Mouse (Mus musculus) embryonic facial prominence, embryonic 14.5 days (tissue): ENCODE measurements around the gene Rfx4. TPM values are rescaled to one million over a fixed set of nuclear protein-coding genes. Genes with fewer than 3 reads are reported as not detected.

Experiments
- ATAC-seq: fragments of 200-750 bp; cut with Nextera tagmentation; 2 replicates; pipeline ENCODE4 v1.8.0; 2017; ENCODE audit warnings: low read depth, moderate number of reproducible peaks, moderate TSS enrichment
- DNase-seq: peaks from one replicate; pipeline ENCODE4 v3.0.0-alpha.2; 2015; ENCODE audit warnings: low spot score
- H3K27ac ChIP-seq: fragments of 300-500 bp; sonication (generic); replicated peaks from 2 replicates; pipeline ENCODE4 v1.5.1; 2014; ENCODE audit warnings: low read depth, mild to moderate bottlenecking, low read length, moderate library complexity
- H3K27me3 ChIP-seq: fragments of 300-500 bp; sonication (generic); replicated peaks from 2 replicates; pipeline ENCODE4 v1.6.1; 2014; ENCODE audit warnings: low read length; ENCODE audit not compliant: control insufficient read depth, insufficient read depth
- H3K36me3 ChIP-seq: fragments of 300-500 bp; sonication (generic); 2 replicates; pipeline ENCODE4 v1.6.1; 2014; ENCODE audit warnings: low read length, mixed read lengths; ENCODE audit not compliant: control insufficient read depth, insufficient read depth
- H3K4me1 ChIP-seq: fragments of 300-500 bp; sonication (generic); 2 replicates; pipeline ENCODE4 v1.6.1; 2014; ENCODE audit warnings: antibody characterized with exemption, low read length; ENCODE audit not compliant: control insufficient read depth, insufficient read depth
- H3K4me2 ChIP-seq: fragments of 300-500 bp; sonication (generic); 2 replicates; pipeline ENCODE4 v1.6.1; 2014; ENCODE audit warnings: low read depth, mild to moderate bottlenecking, low read length, moderate library complexity, mixed read lengths
- H3K4me3 ChIP-seq: fragments of 300-500 bp; sonication (generic); 2 replicates; pipeline ENCODE4 v1.5.1; 2014; ENCODE audit warnings: low read depth, mild to moderate bottlenecking, low read length
- H3K9ac ChIP-seq: fragments of 300-500 bp; sonication (generic); 2 replicates; pipeline ENCODE4 v1.6.1; 2014; ENCODE audit warnings: low read depth, mild to moderate bottlenecking, low read length, moderate library complexity, mixed read lengths
- H3K9me3 ChIP-seq: fragments of 300-500 bp; sonication (generic); 2 replicates; pipeline ENCODE4 v1.6.1; 2016; ENCODE audit warnings: low read length; ENCODE audit not compliant: control insufficient read depth
- WGBS: fragments of 180-500 bp; shearing (Covaris S2); extraction: QIAGEN DNeasy Blood & Tissue Kit; methylation state at CpG from one replicate; pipeline ENCODE4 v1.1.7; 2014; 5-methylcytosine and 5-hydroxymethylcytosine counted together
- polyA plus RNA-seq: library from polyadenylated mRNA; unstranded; fragments of >200 nt; fragmentation: Nextera tagmentation; extraction: Ambion mirVana; gene quantifications from 2 replicates; pipeline ENCODE4 v1.2.1, GENCODE M21; 2014

Gene Rfx4
- polyA plus RNA-seq, 1 experiment from 2014 or later: 0.15 TPM

DNA sequence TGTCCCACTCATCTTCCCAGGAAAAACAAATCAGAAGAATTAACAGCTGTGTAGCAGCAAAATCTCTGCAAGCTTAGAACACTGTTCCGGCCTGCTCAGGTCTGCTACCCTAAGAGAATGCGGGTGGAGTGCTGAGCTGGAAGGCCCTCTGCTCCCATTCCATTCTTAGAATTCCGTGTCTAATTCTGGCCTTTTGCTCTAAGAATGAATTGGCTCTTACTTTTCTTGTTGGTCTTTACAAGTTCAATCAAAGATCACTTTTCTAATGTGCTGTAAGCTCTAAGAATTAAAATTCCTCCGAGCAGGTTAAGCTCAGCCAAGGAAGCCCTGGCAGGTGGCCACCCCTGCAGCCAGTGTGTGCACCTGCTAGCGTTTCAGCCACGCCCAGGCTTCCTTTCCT, 43.3 kb upstream of the Rfx4 start:
- no peaks in the 10 kb centered on the region for H3K27me3 ChIP-seq
- H3K27ac ChIP-seq: no peak overlapping the region
- ATAC-seq (peak; percentile 82), DNase-seq (peak; percentile 66)
- H3K4me3 ChIP-seq: no peak overlapping the region
- peaks cover 11% of the 10 kb centered on the region for H3K4me1 ChIP-seq
- no peak overlapping the region for H3K4me2 ChIP-seq
- H3K9ac ChIP-seq: no peak overlapping the region
- H3K36me3 ChIP-seq: peaks cover 21% of the 10 kb centered on the region; the same call in 1 of the 2 replicates
- H3K9me3 ChIP-seq: no peaks in the 10 kb centered on the region
- 68% methylated on average over 6 of the region's 6 CpGs for WGBS

DNA sequence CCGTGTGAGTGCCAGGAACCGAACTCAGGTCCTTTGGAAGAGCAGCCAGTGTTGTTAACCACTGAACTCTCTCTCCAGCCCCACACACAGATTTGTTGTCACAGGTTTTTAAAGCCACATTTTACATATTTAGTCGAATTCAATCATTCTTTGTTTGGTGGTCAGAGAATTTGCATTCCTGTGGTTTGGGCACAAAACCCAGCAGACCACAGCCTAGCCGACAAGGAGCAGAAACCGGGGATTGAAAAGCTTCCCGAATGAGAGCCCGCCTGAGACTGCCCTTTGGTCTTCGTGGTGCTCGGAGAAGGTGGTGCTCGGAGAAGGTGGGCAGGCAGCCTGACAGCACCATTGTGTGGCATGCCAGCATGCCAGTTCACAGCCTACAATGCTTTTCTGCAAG, 42.8 kb upstream of the Rfx4 start:
- WGBS: 71% methylated on average over 10 of the region's 10 CpGs
- no peak for ATAC-seq
- H3K27me3 ChIP-seq: no peaks in the 10 kb centered on the region
- no peak overlapping the region for H3K9ac ChIP-seq
- H3K9me3 ChIP-seq: no peaks in the 10 kb centered on the region
- peaks cover 11% of the 10 kb centered on the region for H3K4me1 ChIP-seq
- H3K4me3 ChIP-seq: no peak overlapping the region
- peaks cover 21% of the 10 kb centered on the region; the same call in 1 of the 2 replicates for H3K36me3 ChIP-seq
- no peak overlapping the region for H3K27ac ChIP-seq
- no peak overlapping the region for H3K4me2 ChIP-seq
- DNase-seq: peak; percentile 31

DNA sequence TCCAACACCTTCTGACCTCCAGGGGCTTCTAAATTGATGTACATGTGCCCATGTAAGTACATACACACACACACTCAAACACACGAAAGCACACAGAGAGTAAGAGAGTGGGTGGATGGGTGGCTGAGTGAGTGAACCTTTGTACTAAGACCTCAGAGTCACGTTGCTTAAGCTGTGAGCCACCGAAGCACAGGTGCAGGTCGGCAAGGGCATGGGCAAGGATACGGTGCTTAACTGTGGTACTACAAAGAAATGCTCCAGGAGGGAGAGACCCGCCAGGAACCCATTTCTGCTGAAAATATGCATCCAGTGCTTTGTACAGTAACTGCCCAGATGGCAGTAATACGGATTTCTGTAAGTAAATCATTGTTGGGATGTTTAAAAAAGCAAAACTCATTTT, 40.2 kb upstream of the Rfx4 start:
- peaks cover 11% of the 10 kb centered on the region for H3K4me1 ChIP-seq
- H3K9me3 ChIP-seq: no peaks in the 10 kb centered on the region
- peaks cover 29% of the 10 kb centered on the region for H3K36me3 ChIP-seq
- no peaks in the 10 kb centered on the region for H3K27me3 ChIP-seq
- H3K4me2 ChIP-seq: no peak overlapping the region
- no peak overlapping the region for H3K27ac ChIP-seq
- no peak overlapping the region for H3K4me3 ChIP-seq
- DNase-seq: no peak
- no peak overlapping the region for H3K9ac ChIP-seq
- 88% methylated on average over 7 of the region's 7 CpGs for WGBS
- no peak for ATAC-seq

DNA sequence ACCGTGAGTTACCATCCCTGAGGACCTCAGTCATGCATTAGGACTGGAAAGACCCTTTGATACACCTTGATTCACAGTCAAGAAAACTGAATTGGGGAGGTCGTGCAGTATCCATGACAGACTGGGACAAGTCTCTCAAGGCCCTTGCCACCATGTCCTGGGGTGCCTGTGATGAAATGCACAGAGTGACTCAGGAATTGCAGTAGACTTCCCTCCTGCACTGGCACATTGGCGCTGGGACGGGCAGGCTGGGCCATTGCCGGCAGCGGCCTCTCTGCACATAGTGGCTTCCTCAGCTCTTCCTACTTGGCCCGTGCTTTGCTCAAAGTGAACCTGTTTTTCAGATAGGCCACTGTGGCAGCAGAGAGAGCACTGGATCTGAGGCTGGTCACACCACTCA, 39.3 kb upstream of the Rfx4 start:
- Histone ChIP-seq H3K27ac (no peak overlapping the region), H3K4me3 (no peak overlapping the region), H3K27me3 (no peaks in the 10 kb centered on the region), H3K9ac (no peak overlapping the region), H3K36me3 (peaks cover 33% of the 10 kb centered on the region), H3K4me2 (no peak overlapping the region), H3K9me3 (no peaks in the 10 kb centered on the region), H3K4me1 (peaks cover 9% of the 10 kb centered on the region)
- no peak for DNase-seq
- no peak for ATAC-seq
- 90% methylated on average over 7 of the region's 7 CpGs for WGBS

DNA sequence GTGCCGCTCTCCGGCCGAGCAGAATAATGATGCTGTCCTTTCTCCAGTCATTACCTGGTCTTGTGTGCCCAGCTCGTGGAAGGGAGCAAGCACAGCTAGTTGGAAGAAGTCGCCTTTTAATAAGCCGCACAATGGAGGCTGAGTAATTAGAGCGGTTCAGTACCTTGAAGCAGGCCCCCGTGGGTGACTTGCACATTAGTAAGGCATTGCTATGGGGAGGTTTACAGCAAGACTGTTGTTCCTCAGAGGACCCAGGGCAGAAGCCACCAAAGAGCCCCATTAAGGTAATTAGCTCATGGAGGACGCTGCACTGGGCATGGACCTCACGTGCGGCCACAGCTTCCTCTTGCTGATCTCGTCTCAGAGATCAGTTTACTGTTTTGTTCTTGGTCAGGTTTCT, 33.2 kb upstream of the Rfx4 start:
- WGBS: 75% methylated on average over 12 of the region's 12 CpGs
- Histone ChIP-seq H3K4me3 (no peak overlapping the region), H3K27me3 (no peaks in the 10 kb centered on the region), H3K4me1 (no peaks in the 10 kb centered on the region), H3K9ac (no peak overlapping the region), H3K4me2 (no peak overlapping the region), H3K36me3 (peaks cover 32% of the 10 kb centered on the region), H3K9me3 (no peaks in the 10 kb centered on the region), H3K27ac (no peak overlapping the region)
- DNase-seq: no peak
- no peak for ATAC-seq

DNA sequence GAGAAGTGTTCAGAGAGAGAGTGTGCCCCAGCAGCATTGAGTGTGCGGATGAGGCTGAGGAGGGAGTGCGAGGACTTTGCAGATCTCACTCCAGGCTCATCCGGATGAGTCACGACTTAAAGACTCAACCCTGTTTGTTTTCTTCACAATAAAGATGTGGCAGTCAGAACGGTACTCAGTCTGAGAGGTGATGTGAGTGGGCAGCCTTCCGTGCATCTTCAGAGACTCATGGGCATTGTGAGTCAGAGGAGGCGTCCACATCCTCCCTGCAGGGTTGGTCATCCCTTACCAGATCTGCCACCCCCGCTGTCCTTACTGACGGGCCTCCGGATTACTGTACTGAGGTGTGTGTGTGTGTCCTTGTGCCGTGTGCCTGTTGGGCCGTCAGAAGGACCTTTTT, 28.9 kb upstream of the Rfx4 start:
- H3K27me3 ChIP-seq: no peaks in the 10 kb centered on the region
- peaks cover 20% of the 10 kb centered on the region; the same call in 1 of the 2 replicates for H3K36me3 ChIP-seq
- ATAC-seq: no peak
- no peak overlapping the region for H3K4me3 ChIP-seq
- H3K9ac ChIP-seq: no peak overlapping the region
- H3K27ac ChIP-seq: no peak overlapping the region
- no peak overlapping the region for H3K4me2 ChIP-seq
- no peaks in the 10 kb centered on the region for H3K4me1 ChIP-seq
- WGBS: 92% methylated on average over 12 of the region's 12 CpGs
- H3K9me3 ChIP-seq: no peaks in the 10 kb centered on the region
- no peak for DNase-seq

DNA sequence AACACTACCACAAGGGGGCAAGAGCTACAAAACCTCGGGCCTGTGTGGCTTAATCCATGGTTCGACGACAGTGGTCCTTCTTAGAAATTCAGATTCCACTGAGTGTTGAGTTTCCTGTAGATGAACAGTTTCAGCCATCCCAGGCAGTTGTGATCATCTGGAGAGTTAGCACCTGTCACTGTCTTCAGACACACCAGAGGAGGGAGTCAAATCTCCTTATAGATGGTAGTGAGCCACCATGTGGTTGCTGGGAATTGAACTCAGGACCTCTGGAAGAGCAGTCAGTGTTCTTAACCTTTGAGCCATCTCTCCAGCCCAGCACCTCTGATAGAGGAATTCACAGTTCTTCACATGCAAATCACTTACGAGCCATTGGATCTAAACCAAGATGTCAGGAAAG, 28.1 kb upstream of the Rfx4 start:
- 91% methylated on average over 4 of the region's 4 CpGs for WGBS
- Histone ChIP-seq H3K36me3 (peaks cover 20% of the 10 kb centered on the region; the same call in 1 of the 2 replicates), H3K4me1 (no peaks in the 10 kb centered on the region), H3K27me3 (no peaks in the 10 kb centered on the region), H3K4me3 (no peak overlapping the region), H3K27ac (no peak overlapping the region), H3K4me2 (no peak overlapping the region), H3K9me3 (no peaks in the 10 kb centered on the region), H3K9ac (no peak overlapping the region)
- DNase-seq (no peak), ATAC-seq (no peak)

DNA sequence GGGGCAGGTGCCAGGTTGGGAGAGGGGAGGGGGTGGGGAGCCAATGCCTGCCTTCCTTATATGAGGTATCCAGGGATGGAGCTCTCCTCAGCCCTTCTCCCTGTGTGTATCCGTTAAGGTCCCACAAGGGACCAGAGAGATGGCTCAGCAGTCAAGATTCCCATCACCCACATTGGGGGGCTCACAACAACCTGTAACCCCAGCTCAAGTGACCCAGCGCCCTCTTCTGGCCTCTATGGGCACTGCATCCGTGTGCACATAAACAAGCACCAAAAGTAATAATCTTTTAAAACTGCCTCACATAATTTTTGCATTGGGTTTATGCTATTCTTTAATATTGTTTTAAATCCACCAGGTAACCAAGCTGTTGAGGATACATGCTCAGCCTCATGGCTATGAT, 25.8 kb upstream of the Rfx4 start:
- no peaks in the 10 kb centered on the region for H3K9me3 ChIP-seq
- no peak overlapping the region for H3K4me3 ChIP-seq
- peaks cover 16% of the 10 kb centered on the region; the same call in 1 of the 2 replicates for H3K36me3 ChIP-seq
- H3K27me3 ChIP-seq: no peaks in the 10 kb centered on the region
- no peak overlapping the region for H3K4me2 ChIP-seq
- H3K4me1 ChIP-seq: no peaks in the 10 kb centered on the region
- no peak for ATAC-seq
- H3K27ac ChIP-seq: no peak overlapping the region
- DNase-seq: no peak
- H3K9ac ChIP-seq: no peak overlapping the region
- WGBS: 81% methylated on average over 3 of the region's 3 CpGs

DNA sequence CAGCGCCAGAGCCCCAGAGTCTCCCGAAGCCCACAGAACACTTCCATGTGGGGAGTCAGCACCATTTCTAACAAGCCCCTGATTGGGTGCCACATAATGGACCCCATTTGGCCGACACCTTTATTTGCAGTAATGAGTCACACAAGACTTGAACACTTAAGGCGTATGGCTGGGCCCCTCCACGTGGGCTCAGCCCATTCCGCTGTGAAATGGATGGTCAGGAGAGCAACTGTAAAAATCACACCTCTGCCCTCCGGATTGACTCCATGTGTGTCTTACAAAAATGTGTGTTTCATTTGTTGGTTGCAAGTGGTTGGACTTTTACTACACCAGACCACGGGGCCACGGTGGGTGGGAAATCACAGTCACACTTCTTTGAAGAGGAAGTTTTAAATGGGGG, 24.9 kb upstream of the Rfx4 start:
- Histone ChIP-seq H3K4me1 (no peaks in the 10 kb centered on the region), H3K9me3 (no peaks in the 10 kb centered on the region), H3K9ac (no peak overlapping the region), H3K27ac (no peak overlapping the region), H3K4me2 (no peak overlapping the region), H3K36me3 (peaks cover 16% of the 10 kb centered on the region; the same call in 1 of the 2 replicates), H3K27me3 (no peaks in the 10 kb centered on the region), H3K4me3 (no peak overlapping the region)
- no peak for ATAC-seq
- WGBS: 85% methylated on average over 9 of the region's 9 CpGs
- DNase-seq: no peak
